Mouse (Mus musculus): ENCODE measurements around the gene Lrrc41. TPM values are rescaled to one million over a fixed set of nuclear protein-coding genes. Genes with fewer than 3 reads are reported as not detected.
A peak's percentile ranks its signal among the peaks of the same experiment; 100 is the strongest.

The Lrrc41 gene
- polyA plus RNA-seq (2014; fragmentation: Nextera tagmentation; extraction: Ambion mirVana) = 73.1 and 85.5 TPM in 2 replicates

- no peaks in the 10 kb centered on the region for H3K27me3 ChIP-seq (replicated peaks; ENCODE audit: control insufficient read depth, insufficient read depth, low read length)
- peak within 1 kb of the TSS; percentile 98 for H3K27ac ChIP-seq (replicated peaks; ENCODE audit: low read depth, low read length)
- peak; percentile 98 for DNase-seq (ENCODE audit: low spot score)
- H3K4me1 ChIP-seq (ENCODE audit: control insufficient read depth, insufficient read depth, low read length) = peaks cover 25% of the 10 kb centered on the region
- peak within 1 kb of the TSS; percentile 98 for H3K4me3 ChIP-seq (ENCODE audit: low read depth, low read length)
- peak; percentile 95 for ATAC-seq (ENCODE audit: low read depth)
- H3K4me2 ChIP-seq (ENCODE audit: low read depth, low read length) = peak within 1 kb of the TSS; percentile 78
- WGBS = under 1% methylated on average over 50 of the region's 55 CpGs
- H3K9me3 ChIP-seq (ENCODE audit: control insufficient read depth, low read length) = no peaks in the 10 kb centered on the region
- H3K36me3 ChIP-seq (ENCODE audit: control insufficient read depth, insufficient read depth, low read length) = peaks cover 14% of the 10 kb centered on the region
- H3K9ac ChIP-seq (ENCODE audit: low read depth, low read length) = peak within 1 kb of the TSS; percentile 99
Observed at GRCm38 (mm10) chr4:116074861-116075620, at the start of gene Lrrc41, which contains the start of gene Uqcrh. TSS of gene Lrrc41 (plus strand) at chr4:116075269. TSS of gene Uqcrh (minus strand) at chr4:116075071.

GRCm38 (mm10) chr4:116032906-116033305 lies 42.2 kb upstream of the Lrrc41 start:
- Histone ChIP-seq H3K27me3 (replicated peaks; ENCODE audit: control insufficient read depth, insufficient read depth, low read length) (no peaks in the 10 kb centered on the region), H3K4me3 (ENCODE audit: low read depth, low read length) (no peak overlapping the region), H3K4me1 (ENCODE audit: control insufficient read depth, insufficient read depth, low read length) (no peaks in the 10 kb centered on the region), H3K9me3 (ENCODE audit: control insufficient read depth, low read length) (no peaks in the 10 kb centered on the region), H3K9ac (ENCODE audit: low read depth, low read length) (no peak overlapping the region), H3K4me2 (ENCODE audit: low read depth, low read length) (no peak overlapping the region), H3K27ac (replicated peaks; ENCODE audit: low read depth, low read length) (no peak overlapping the region), H3K36me3 (ENCODE audit: control insufficient read depth, insufficient read depth, low read length) (peaks cover 34% of the 10 kb centered on the region)
- ATAC-seq (ENCODE audit: low read depth) = no peak
- DNase-seq (ENCODE audit: low spot score) = no peak
- WGBS = 87% methylated on average over 9 of the region's 9 CpGs

GRCm38 (mm10) chr4:116033374-116033773 lies 41.7 kb upstream of the Lrrc41 start:
- 86% methylated on average over 5 of the region's 5 CpGs for WGBS
- Histone ChIP-seq H3K4me2 (ENCODE audit: low read depth, low read length) (no peak overlapping the region), H3K9ac (ENCODE audit: low read depth, low read length) (no peak overlapping the region), H3K4me1 (ENCODE audit: control insufficient read depth, insufficient read depth, low read length) (no peaks in the 10 kb centered on the region), H3K27ac (replicated peaks; ENCODE audit: low read depth, low read length) (no peak overlapping the region), H3K9me3 (ENCODE audit: control insufficient read depth, low read length) (no peaks in the 10 kb centered on the region), H3K36me3 (ENCODE audit: control insufficient read depth, insufficient read depth, low read length) (peaks cover 34% of the 10 kb centered on the region), H3K4me3 (ENCODE audit: low read depth, low read length) (no peak overlapping the region), H3K27me3 (replicated peaks; ENCODE audit: control insufficient read depth, insufficient read depth, low read length) (no peaks in the 10 kb centered on the region)
- DNase-seq (ENCODE audit: low spot score) (no peak), ATAC-seq (ENCODE audit: low read depth) (no peak)

- H3K4me3 ChIP-seq (ENCODE audit: low read depth, low read length) = no peak overlapping the region
- H3K27me3 ChIP-seq (replicated peaks; ENCODE audit: control insufficient read depth, insufficient read depth, low read length) = no peaks in the 10 kb centered on the region
- no peak overlapping the region for H3K27ac ChIP-seq (replicated peaks; ENCODE audit: low read depth, low read length)
- WGBS = 87% methylated on average over 2 of the region's 2 CpGs
- ATAC-seq (ENCODE audit: low read depth) = no peak
- no peak overlapping the region for H3K4me2 ChIP-seq (ENCODE audit: low read depth, low read length)
- DNase-seq (ENCODE audit: low spot score) = no peak
- no peaks in the 10 kb centered on the region for H3K9me3 ChIP-seq (ENCODE audit: control insufficient read depth, low read length)
- no peaks in the 10 kb centered on the region for H3K4me1 ChIP-seq (ENCODE audit: control insufficient read depth, insufficient read depth, low read length)
- no peak overlapping the region for H3K9ac ChIP-seq (ENCODE audit: low read depth, low read length)
- peaks cover 37% of the 10 kb centered on the region for H3K36me3 ChIP-seq (ENCODE audit: control insufficient read depth, insufficient read depth, low read length)
Observed at GRCm38 (mm10) chr4:116040466-116040865, 34.6 kb upstream of the Lrrc41 start.

- Histone ChIP-seq H3K9ac (ENCODE audit: low read depth, low read length) (no peak overlapping the region), H3K9me3 (ENCODE audit: control insufficient read depth, low read length) (no peaks in the 10 kb centered on the region), H3K4me3 (ENCODE audit: low read depth, low read length) (no peak overlapping the region), H3K4me2 (ENCODE audit: low read depth, low read length) (no peak overlapping the region), H3K27ac (replicated peaks; ENCODE audit: low read depth, low read length) (no peak overlapping the region), H3K27me3 (replicated peaks; ENCODE audit: control insufficient read depth, insufficient read depth, low read length) (no peaks in the 10 kb centered on the region), H3K36me3 (ENCODE audit: control insufficient read depth, insufficient read depth, low read length) (peaks cover 34% of the 10 kb centered on the region), H3K4me1 (ENCODE audit: control insufficient read depth, insufficient read depth, low read length) (no peaks in the 10 kb centered on the region)
- no peak for DNase-seq (ENCODE audit: low spot score)
- WGBS = 68% methylated on average over 3 of the region's 3 CpGs
- no peak for ATAC-seq (ENCODE audit: low read depth)
Observed at GRCm38 (mm10) chr4:116042186-116042585, 32.9 kb upstream of the Lrrc41 start.

- ATAC-seq (ENCODE audit: low read depth) (no peak), DNase-seq (ENCODE audit: low spot score) (no peak)
- WGBS = 90% methylated on average over 2 of the region's 2 CpGs
- no peak overlapping the region for H3K4me2 ChIP-seq (ENCODE audit: low read depth, low read length)
- H3K27me3 ChIP-seq (replicated peaks; ENCODE audit: control insufficient read depth, insufficient read depth, low read length) = no peaks in the 10 kb centered on the region
- no peak overlapping the region for H3K9ac ChIP-seq (ENCODE audit: low read depth, low read length)
- no peak overlapping the region for H3K27ac ChIP-seq (replicated peaks; ENCODE audit: low read depth, low read length)
- no peaks in the 10 kb centered on the region for H3K4me1 ChIP-seq (ENCODE audit: control insufficient read depth, insufficient read depth, low read length)
- no peak overlapping the region for H3K4me3 ChIP-seq (ENCODE audit: low read depth, low read length)
- peaks cover 37% of the 10 kb centered on the region for H3K36me3 ChIP-seq (ENCODE audit: control insufficient read depth, insufficient read depth, low read length)
- H3K9me3 ChIP-seq (ENCODE audit: control insufficient read depth, low read length) = no peaks in the 10 kb centered on the region
Observed at GRCm38 (mm10) chr4:116046604-116047003, 28.5 kb upstream of the Lrrc41 start.

GRCm38 (mm10) chr4:116047681-116048080 lies 27.4 kb upstream of the Lrrc41 start:
- Histone ChIP-seq H3K27me3 (replicated peaks; ENCODE audit: control insufficient read depth, insufficient read depth, low read length) (no peaks in the 10 kb centered on the region), H3K9ac (ENCODE audit: low read depth, low read length) (no peak overlapping the region), H3K27ac (replicated peaks; ENCODE audit: low read depth, low read length) (no peak overlapping the region), H3K4me1 (ENCODE audit: control insufficient read depth, insufficient read depth, low read length) (0 out of 2 replicates have a peak, but pooled peaks cover 5% of the 10 kb centered on the region), H3K4me3 (ENCODE audit: low read depth, low read length) (no peak overlapping the region), H3K36me3 (ENCODE audit: control insufficient read depth, insufficient read depth, low read length) (peaks cover 29% of the 10 kb centered on the region; the same call in 1 of the 2 replicates), H3K9me3 (ENCODE audit: control insufficient read depth, low read length) (no peaks in the 10 kb centered on the region), H3K4me2 (ENCODE audit: low read depth, low read length) (no peak overlapping the region)
- no peak for ATAC-seq (ENCODE audit: low read depth)
- 86% methylated on average over 1 of the region's 1 CpGs for WGBS
- DNase-seq (ENCODE audit: low spot score) = no peak

- no peak overlapping the region for H3K27ac ChIP-seq (replicated peaks; ENCODE audit: low read depth, low read length)
- 80% methylated on average over 7 of the region's 7 CpGs for WGBS
Observed at GRCm38 (mm10) chr4:116048130-116048920, 26.7 kb upstream of the Lrrc41 start.

More at GRCm38 (mm10) chr4:116048130-116048920, 26.7 kb upstream of the Lrrc41 start:
- H3K4me3 ChIP-seq (ENCODE audit: low read depth, low read length) = no peak overlapping the region
- H3K9me3 ChIP-seq (ENCODE audit: control insufficient read depth, low read length) = no peaks in the 10 kb centered on the region
- peaks cover 23% of the 10 kb centered on the region; the same call in 1 of the 2 replicates for H3K36me3 ChIP-seq (ENCODE audit: control insufficient read depth, insufficient read depth, low read length)
- no peak overlapping the region for H3K4me2 ChIP-seq (ENCODE audit: low read depth, low read length)
- DNase-seq (ENCODE audit: low spot score) (no peak), ATAC-seq (ENCODE audit: low read depth) (no peak)
- H3K9ac ChIP-seq (ENCODE audit: low read depth, low read length) = no peak overlapping the region
- H3K27me3 ChIP-seq (replicated peaks; ENCODE audit: control insufficient read depth, insufficient read depth, low read length) = no peaks in the 10 kb centered on the region
- 0 out of 2 replicates have a peak, but pooled peaks cover 8% of the 10 kb centered on the region for H3K4me1 ChIP-seq (ENCODE audit: control insufficient read depth, insufficient read depth, low read length)
